Mouse (Mus musculus) heart, adult 2 months (tissue): ENCODE measurements around the gene Lamp1. TPM values are rescaled to one million over a fixed set of nuclear protein-coding genes. Genes with fewer than 3 reads are reported as not detected.

ENCODE experiments used
- DNase-seq, 2 experiments: peaks; one replicate each; pipeline ENCODE4 v3.0.0; 2021
- H3K27ac ChIP-seq: fragments of 200-600 bp; 2 replicates; pipeline ENCODE4 v1.8.1; 2022
- H3K27me3 ChIP-seq: fragments of 200-500 bp; 2 replicates; pipeline ENCODE4 v1.6.1; 2012; ENCODE audit warnings: mild to moderate bottlenecking, low read length, inconsistent platforms, mixed read lengths; ENCODE audit not compliant: control insufficient read depth, insufficient read depth
- H3K36me3 ChIP-seq: fragments of 200-500 bp; 2 replicates; pipeline ENCODE4 v1.6.1; 2012; ENCODE audit warnings: low read length, inconsistent platforms; ENCODE audit not compliant: control insufficient read depth, insufficient read depth
- H3K4me1 ChIP-seq: fragments of 200-500 bp; 2 replicates; pipeline ENCODE4 v1.6.1; 2011; ENCODE audit warnings: low read length; ENCODE audit not compliant: control insufficient read depth, insufficient read depth
- H3K4me3 ChIP-seq: fragments of 200-600 bp; 2 replicates; pipeline ENCODE4 v1.8.1; 2022
- H3K79me2 ChIP-seq: fragments of 200-500 bp; replicated peaks from 2 replicates; pipeline ENCODE4 v1.6.1; 2012; ENCODE audit warnings: mild to moderate bottlenecking, inconsistent platforms, low read length, moderate library complexity, mixed read lengths; ENCODE audit not compliant: control insufficient read depth, insufficient read depth
- H3K9ac ChIP-seq: fragments of 200-500 bp; 2 replicates; pipeline ENCODE4 v1.6.1; 2012; ENCODE audit warnings: low read depth, mild to moderate bottlenecking, control low read depth, inconsistent platforms, low read length, mixed read lengths
- CTCF ChIP-seq: fragments of 200-600 bp; IDR thresholded peaks from 2 replicates; pipeline ENCODE4 v1.8.1; 2022; ENCODE audit warnings: antibody characterized with exemption, mild to moderate bottlenecking, moderate library complexity
- EP300 ChIP-seq: fragments of 200-500 bp; IDR thresholded peaks from 2 replicates; pipeline ENCODE4 v1.6.1; 2011; ENCODE audit warnings: low read depth, low read length, control low read depth; ENCODE audit not compliant: insufficient read depth
- POLR2A ChIP-seq: fragments of 200-500 bp; IDR thresholded peaks from 2 replicates; pipeline ENCODE4 v1.6.1; 2011; ENCODE audit warnings: mild to moderate bottlenecking, low read depth, low read length, control low read depth; ENCODE audit not compliant: insufficient read depth
- WGBS: fragments of 180-500 bp; shearing (Covaris S2); methylation state at CpG from one replicate; pipeline ENCODE4 v1.1.7; 2018; 5-methylcytosine and 5-hydroxymethylcytosine counted together
- intact Hi-C: fragments of 180-260 bp; cut with DNase I; formaldehyde crosslinking; loops from one replicate; pipeline ENCODE4 v1.15.1; 2025
- microRNA-seq, 2 experiments: library from miRNA; unstranded; fragments of <30 nt; microRNA quantifications; one replicate each; pipeline ENCODE4 v1.2.0; 2021
- polyA plus RNA-seq: library from polyadenylated mRNA; depleted of rRNA; stranded (reverse); fragments of >200 nt; gene quantifications from 2 replicates; pipeline ENCODE4 v1.2.3, GENCODE M21; 2012; rRNA removed
- total RNA-seq, 2 experiments: library from RNA; stranded (reverse); gene quantifications; 2 replicates each; pipeline ENCODE4 v1.2.3; 2021

Lamp1 gene
- total and polyA plus RNA-seq, 3 experiments: 406 to 462 (median 437) TPM

GRCm38 (mm10) chr8:13217986-13218385 is 59.0 kb downstream of the Lamp1 start:
- H3K27me3 ChIP-seq: no peaks in the 10 kb centered on the region
- intact Hi-C loops: no loop called here
- no peak for DNase-seq
- TF ChIP-seq POLR2A (no peak), EP300 (no peak)
- H3K36me3 ChIP-seq: no peaks in the 10 kb centered on the region
- H3K9ac ChIP-seq: no peak overlapping the region
- no peaks in the 10 kb centered on the region for H3K79me2 ChIP-seq
- no peak overlapping the region for H3K27ac ChIP-seq
- H3K4me1 ChIP-seq: peaks cover 3% of the 10 kb centered on the region; the same call in 1 of the 2 replicates
- no peak overlapping the region for H3K4me3 ChIP-seq

GRCm38 (mm10) chr8:13218441-13218840 is 59.5 kb downstream of the Lamp1 start:
- Histone ChIP-seq H3K4me1 (peaks cover 2% of the 10 kb centered on the region; the same call in 1 of the 2 replicates), H3K36me3 (no peaks in the 10 kb centered on the region), H3K27ac (no peak overlapping the region), H3K79me2 (no peaks in the 10 kb centered on the region), H3K27me3 (no peaks in the 10 kb centered on the region), H3K4me3 (no peak overlapping the region), H3K9ac (no peak overlapping the region)
- DNase-seq: no peak
- WGBS: 76% methylated on average over 4 of the region's 4 CpGs
- TF ChIP-seq EP300 (no peak), CTCF (no peak), POLR2A (no peak)
- intact Hi-C loops: no loop called here

GRCm38 (mm10) chr8:13224426-13224825 is 65.5 kb downstream of the Lamp1 start:
- peaks cover 1% of the 10 kb centered on the region; the same call in 1 of the 2 replicates for H3K4me1 ChIP-seq

More at GRCm38 (mm10) chr8:13224426-13224825, 65.5 kb downstream of the Lamp1 start:
- Histone ChIP-seq H3K27me3 (no peaks in the 10 kb centered on the region), H3K27ac (peak overlapping the region; percentile 54), H3K79me2 (no peaks in the 10 kb centered on the region), H3K9ac (no peak overlapping the region), H3K36me3 (no peaks in the 10 kb centered on the region), H3K4me3 (no peak overlapping the region)
- DNase-seq: peak in 1 of 2 experiments; percentile 51
- TF ChIP-seq POLR2A (no peak), EP300 (peak; percentile 72), CTCF (no peak)
- 58% methylated on average over 9 of the region's 9 CpGs for WGBS
- intact Hi-C loops: no loop called here

Small RNA genes lying within 50 kb of the gene (microRNA-seq; reads per million reads assigned to microRNA genes)
- gene Mir1968 (58.7 to 68.4 reads per million in 2 experiments), gene Mir7065 (0 to 0.39 reads per million in 2 experiments)

Other genes starting within 250 kb of the Lamp1 start
- under 1 TPM; 0.21 to 0.45 TPM for gene F7, start 133.1 kb upstream of the Lamp1 start, total RNA-seq
- gene F7, start 133.1 kb upstream of the Lamp1 start, polyA plus RNA-seq: 0.21 and 0.38 TPM in 2 replicates
- gene F10, start 121.9 kb upstream of the Lamp1 start, total RNA-seq: under 1 TPM; 0.60 to 0.96 TPM
- 0.33 and 0.47 TPM in 2 replicates for gene F10, start 121.9 kb upstream of the Lamp1 start, polyA plus RNA-seq
- gene Proz, start 98.2 kb upstream of the Lamp1 start, total RNA-seq: not detected
- 0.20 TPM in 1 of 2 replicates, not detected in the other for gene Proz, start 98.2 kb upstream of the Lamp1 start, polyA plus RNA-seq
- 10 to 100 TPM in 1 of 2 experiments, 1 to 10 TPM in 1; 8.2 to 10.3 TPM for gene Pcid2, start 53.7 kb upstream of the Lamp1 start, total RNA-seq
- 12.9 and 14.4 TPM in 2 replicates for gene Pcid2, start 53.7 kb upstream of the Lamp1 start, polyA plus RNA-seq
- gene Cul4a, start 53.5 kb upstream of the Lamp1 start, total RNA-seq: 10 to 100 TPM; 68.5 to 76.0 TPM
- gene Cul4a, start 53.5 kb upstream of the Lamp1 start, polyA plus RNA-seq: 35.0 and 71.0 TPM in 2 replicates
- 1 to 10 TPM; 3.9 to 5.1 TPM for gene Grtp1, start 41.5 kb downstream of the Lamp1 start, total RNA-seq
- gene Grtp1, start 41.5 kb downstream of the Lamp1 start, polyA plus RNA-seq: 3.8 and 5.6 TPM in 2 replicates
- 100 to 1,000 TPM; 587 to 599 TPM for gene Adprhl1, start 95.0 kb downstream of the Lamp1 start, total RNA-seq
- gene Adprhl1, start 95.0 kb downstream of the Lamp1 start, polyA plus RNA-seq: 371 and 464 TPM in 2 replicates
- gene Dcun1d2, start 129.0 kb downstream of the Lamp1 start, total RNA-seq: 10 to 100 TPM; 63.1 to 64.6 TPM
- 52.1 and 74.2 TPM in 2 replicates for gene Dcun1d2, start 129.0 kb downstream of the Lamp1 start, polyA plus RNA-seq
- gene Tmco3, start 129.0 kb downstream of the Lamp1 start, total RNA-seq: 10 to 100 TPM; 24.4 to 29.4 TPM
- gene Tmco3, start 129.0 kb downstream of the Lamp1 start, polyA plus RNA-seq: 29.1 and 30.0 TPM in 2 replicates
- gene Tfdp1, start 179.6 kb downstream of the Lamp1 start, total RNA-seq: 10 to 100 TPM; 35.1 to 41.7 TPM
- gene Tfdp1, start 179.6 kb downstream of the Lamp1 start, polyA plus RNA-seq: 19.3 and 40.8 TPM in 2 replicates
- gene Atp4b, start 237.7 kb downstream of the Lamp1 start, total RNA-seq: not detected
- 0.23 and 0.33 TPM in 2 replicates for gene Atp4b, start 237.7 kb downstream of the Lamp1 start, polyA plus RNA-seq
- gene Grk1, start 245.9 kb downstream of the Lamp1 start, total RNA-seq: under 1 TPM; 0.05 TPM
- gene Grk1, start 245.9 kb downstream of the Lamp1 start, polyA plus RNA-seq: not detected in 2 replicates